Mouse (Mus musculus): ENCODE data around the gene Snn.
A peak's percentile ranks its signal among the peaks of the same experiment; 100 is the strongest.

Gene Snn

DNA sequence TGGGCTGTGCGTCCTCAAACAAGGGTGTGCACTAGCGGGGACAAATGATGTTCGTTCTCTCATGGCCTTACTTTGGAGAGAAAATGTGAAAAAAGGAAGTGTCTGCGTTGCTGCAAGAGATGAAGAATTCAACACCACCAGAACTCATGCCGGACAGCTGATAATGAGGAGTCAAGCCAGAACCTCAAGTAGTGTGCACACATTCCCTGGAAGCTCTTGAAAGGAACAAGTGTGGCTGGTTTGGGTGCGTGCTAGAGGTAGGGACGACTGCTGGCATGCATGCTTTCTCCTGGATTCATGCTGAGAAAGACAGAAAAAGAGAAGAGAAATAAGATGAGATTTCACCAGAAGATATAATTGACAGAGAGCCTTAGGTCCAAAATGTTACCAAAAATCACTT, 13.6 kb upstream of the Snn start:
- DNase-seq (ENCODE audit: low spot score) = no peak

DNA sequence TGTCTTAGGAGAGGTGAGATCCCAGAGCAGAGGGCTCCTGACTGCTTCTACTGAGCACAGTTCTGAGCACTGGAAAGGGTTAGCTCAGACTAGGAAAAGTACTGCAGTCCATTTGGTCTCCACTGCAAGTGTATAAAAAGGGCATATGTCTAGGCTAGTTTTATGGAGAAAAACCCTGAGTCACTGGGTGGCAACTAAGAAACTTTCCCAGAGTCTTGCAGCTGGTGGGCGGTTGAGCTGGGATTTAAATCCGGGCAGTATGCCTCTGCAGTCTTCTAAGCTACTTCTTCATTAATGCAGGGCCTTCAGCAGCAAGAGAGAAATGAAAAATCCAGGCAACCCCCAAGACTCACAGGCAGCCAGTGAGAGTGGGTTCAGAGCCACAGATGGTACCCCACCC, 10.5 kb upstream of the Snn start:
- no peak for DNase-seq (ENCODE audit: low spot score)

DNA sequence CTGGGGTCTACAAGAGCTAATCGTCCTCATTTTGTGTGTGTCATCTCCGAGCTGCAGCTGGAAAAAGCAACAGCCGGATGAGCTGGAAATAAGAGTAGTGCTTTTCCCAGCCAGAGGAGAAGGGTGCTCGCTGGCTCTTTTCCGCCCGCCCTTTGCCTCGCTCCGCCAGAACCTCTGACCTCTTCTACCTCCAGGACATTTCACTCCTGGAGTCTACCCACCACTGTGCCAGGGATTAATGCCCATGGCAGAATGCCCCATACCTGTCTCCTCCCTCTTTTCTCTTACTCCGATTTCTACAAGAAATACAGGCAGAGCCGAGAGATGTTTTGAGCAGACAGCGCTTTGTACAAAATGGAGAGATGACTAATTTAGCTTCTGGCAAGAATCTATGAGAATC, 9.6 kb upstream of the Snn start:
- no peak for DNase-seq (ENCODE audit: low spot score)

DNA sequence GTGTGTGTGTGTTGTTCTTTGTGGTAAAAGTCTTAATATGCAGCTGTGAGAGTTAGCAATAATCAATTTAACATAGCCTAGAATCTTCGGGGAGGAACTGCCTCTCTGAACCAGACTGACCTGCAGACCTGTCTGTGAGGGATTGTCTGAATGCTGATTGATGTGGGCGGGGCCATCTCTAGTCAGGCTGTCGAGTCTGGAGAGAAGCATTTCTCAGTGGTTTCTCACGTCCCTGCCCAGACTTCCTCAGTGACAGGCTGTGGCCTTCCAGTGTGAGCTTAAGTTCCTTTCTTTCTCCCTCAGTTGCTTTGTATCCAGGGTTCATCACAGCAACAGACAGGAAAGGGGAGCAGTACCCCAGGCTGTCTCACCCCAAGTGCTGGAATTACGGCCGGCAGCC, 6.3 kb upstream of the Snn start:
- no peak for DNase-seq (ENCODE audit: low spot score)

DNA sequence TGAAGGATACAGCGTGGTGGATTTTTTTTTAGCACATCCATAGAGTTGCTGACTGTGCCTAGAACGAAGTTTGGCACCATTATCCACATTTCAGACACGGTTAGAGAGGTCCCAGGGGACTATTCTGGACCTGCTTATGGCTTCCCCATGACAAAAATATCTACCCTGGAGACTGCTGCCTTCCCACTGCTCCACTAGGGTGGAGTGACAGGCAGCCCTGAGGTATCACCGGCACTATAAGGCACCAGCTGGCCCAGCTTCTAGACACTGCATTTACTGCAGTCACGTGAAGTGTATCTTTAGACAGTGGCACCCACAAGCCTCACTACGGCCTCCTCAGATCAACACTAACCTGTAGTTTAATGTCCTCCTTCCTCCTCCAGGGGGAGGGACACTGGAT, 5.9 kb upstream of the Snn start:
- DNase-seq (ENCODE audit: low spot score) = no peak

DNA sequence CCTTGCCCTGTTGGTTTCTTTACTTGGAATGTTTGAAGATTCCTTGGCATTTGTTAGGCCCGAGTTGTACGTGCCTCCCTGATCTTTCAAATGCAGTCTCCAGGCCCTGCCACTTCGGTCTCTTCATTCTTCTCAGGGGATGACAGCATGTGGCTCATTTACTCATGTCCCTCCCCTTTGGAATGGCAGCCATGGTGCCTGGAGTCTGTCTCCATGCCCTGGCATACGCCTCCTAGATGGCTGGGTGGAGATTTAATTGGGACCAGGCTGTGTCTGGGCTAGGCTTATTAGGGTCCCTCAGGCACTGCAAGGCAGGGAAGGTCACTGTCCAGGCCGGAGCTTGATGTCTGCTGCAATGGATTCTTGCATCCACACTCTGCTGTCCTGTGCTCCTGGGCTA, 4.8 kb upstream of the Snn start:
- no peak for DNase-seq (ENCODE audit: low spot score)

DNA sequence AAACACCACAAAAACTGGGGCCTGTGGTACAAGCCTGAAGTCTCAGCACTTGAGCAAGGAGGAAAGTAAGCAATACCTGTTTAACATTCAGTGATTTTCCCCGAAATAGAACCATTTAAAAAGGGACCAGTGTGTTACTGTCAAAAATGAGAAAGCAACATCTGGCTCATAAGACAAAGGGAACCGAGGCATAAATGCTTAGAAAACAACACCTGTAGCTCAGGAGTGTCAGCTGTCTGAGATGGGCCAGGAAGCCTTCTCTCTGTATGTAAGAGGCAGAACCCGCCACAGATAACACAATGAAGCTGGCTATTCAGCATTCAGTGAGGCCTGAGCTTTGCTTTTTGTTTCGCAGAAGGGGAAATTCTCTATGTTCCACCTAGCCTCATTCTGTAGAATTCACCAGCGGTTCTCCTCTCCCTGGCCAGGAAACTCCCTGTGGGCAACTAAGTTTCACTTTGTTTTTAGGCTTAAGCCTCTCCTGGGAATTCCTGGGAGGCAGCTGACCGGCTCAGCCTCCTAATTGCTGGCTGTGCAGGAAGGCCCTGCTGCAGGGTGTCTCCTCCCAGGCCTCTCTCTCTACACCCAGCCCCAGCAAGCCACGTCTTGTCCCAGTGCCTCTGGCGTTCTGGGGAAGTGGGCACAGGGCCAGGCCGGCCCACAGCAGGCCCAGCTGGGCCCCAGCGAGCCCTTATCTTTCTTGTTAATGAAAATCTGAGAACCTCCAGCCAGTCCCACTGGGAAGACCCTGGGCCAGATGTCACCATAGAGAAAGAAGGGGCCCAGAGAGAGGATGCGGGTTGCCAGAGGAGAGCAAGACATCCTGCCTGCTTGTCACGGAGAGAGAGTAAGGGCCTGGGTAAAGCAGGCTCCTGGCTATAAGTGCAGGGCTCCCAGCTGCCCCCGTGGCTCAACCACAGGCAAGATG, 2.3 kb downstream of the Snn start:
- DNase-seq (ENCODE audit: low spot score) = no peak

DNA sequence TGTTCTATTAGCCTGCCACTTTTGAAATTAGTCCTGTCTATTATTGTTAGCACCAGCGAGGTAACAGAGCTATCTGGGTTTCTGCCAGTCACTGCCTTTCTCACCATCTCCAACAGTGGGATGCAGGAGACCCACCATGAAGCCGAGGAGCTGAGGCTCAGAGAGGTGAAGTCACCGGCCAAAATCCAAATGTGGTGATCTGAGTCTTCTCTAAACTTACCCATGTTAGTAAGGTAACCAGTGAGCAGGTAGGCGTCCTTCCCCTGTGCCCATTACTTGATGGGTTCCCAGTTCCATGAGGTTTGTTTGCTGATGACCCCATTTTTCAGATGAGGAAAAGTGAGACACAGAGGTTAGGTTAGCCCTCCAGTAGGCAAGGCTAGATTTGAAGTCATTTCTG, 3.6 kb downstream of the Snn start:
- DNase-seq (ENCODE audit: low spot score) = no peak

DNA sequence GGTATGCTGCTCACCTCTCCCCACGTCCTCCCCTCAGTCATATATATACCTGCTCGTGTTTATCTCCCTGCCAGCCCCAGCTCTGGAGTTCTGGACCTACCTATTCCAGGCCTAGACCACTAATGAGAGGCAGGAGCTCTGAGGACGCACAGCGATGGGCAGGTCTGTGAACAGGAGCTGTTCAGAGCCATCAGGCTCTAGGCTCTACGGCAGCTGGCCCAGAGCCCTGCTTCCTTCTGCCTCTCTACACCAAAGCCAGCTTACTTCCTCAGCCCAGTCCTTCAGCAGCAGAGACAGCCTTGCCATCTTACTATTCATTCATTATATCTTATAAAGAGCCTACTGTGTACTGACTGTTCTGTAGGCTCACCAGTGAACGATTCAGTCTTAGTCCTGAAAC, 4.0 kb downstream of the Snn start:
- no peak for DNase-seq (ENCODE audit: low spot score)

DNA sequence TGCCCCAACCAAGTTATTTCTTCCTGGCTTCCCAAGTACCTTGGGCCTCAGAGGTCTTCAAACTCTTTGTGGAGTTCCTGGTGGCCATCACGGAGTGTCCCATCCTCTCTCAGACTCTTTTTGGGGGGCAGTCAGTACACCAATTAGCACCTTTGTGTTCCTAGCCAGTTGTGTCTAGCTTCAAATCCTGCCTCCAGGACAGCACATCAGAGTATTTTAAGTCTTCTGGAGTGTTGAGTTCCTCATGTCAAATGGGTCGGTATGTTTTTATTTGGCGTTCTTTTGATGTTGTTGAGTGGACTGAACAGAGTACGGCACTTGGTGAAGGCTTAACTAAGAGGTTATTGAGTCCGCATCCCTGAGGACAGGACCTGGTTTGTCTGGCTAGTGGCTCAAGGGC, 4.7 kb downstream of the Snn start:
- no peak for DNase-seq (ENCODE audit: low spot score)

DNA sequence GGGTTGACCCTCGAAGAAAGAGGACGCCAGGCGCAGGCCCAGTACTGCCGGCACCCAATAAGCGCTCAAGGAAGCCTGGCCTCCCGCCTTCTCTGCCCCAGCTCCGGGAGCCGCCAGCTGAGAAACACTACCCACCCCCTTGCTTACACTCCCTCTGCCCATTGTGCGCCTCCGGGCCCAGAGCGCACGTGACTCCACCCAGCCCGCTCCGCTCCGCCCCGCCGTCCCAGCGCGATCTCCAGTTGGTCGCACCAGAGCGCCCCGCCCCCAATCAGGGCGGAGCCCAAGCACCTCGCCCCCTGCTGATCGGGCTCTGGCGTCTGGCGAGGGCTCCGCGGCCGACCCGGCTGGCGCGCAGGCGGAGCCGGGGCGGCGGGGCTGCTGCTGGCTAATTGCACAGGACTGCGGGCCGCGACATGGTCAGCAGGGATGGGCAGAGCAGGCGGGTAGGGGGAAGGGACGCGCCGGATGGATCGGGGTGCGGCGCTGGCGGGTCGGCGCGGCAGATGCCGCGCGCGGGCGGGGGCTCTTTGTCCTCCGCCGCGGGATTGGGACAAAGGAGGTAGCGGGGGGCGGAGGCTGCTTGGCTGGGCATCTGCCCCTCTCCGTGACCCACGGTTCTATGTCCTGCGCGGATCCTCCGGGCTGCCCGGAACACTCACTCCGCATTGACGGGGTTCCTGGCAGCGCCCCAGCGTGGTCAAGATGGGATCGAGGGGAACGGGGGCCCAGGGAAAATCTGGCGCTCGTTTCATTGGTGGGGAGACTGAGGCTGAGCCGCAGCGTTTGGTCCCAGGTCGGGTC, 5.5 kb downstream of the Snn start, which contains the start of gene Litaf:
Gene Litaf (minus strand): TSS at position 129 of the 804 bp plus-strand sequence.
- peak; percentile 88 for DNase-seq (ENCODE audit: low spot score)

DNA sequence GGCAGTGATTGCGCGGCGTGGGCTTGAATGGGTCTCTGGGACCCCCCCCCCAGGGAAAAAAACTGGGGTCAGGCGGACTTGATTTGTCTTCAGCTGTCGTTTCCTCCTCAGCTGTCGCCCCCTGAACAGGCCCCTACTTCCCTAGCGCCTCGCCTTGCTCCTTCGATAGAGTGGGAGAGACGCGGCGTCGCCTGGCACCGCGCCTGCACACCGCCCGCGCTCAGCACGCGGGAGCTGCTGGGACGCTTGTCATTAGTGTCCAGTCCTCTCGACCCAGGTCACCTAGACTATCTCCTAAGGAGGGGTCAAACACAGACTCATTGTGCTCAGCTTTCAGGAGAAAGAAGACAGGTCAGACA, 6.1 kb downstream of the Snn start:
- DNase-seq (ENCODE audit: low spot score) = no peak

DNA sequence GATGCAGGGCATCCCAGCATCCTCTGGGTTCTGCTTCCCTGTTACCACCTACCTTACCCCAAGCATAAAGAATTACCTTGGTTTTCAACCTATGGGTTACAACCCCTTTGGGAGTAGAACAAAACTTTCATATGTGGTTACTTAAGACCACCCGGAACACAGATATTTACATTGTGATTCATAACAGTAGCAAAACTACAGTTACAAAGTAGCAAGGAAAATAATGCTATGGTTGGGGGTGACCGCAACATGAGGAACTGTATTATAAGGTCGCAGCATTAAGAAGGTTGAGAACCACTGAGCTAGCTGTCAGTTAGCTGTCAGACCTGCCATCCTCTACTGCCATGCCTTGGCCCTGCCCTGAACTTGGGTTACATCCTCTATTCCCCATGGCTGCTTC, 7.9 kb downstream of the Snn start:
- DNase-seq (ENCODE audit: low spot score) = no peak

DNA sequence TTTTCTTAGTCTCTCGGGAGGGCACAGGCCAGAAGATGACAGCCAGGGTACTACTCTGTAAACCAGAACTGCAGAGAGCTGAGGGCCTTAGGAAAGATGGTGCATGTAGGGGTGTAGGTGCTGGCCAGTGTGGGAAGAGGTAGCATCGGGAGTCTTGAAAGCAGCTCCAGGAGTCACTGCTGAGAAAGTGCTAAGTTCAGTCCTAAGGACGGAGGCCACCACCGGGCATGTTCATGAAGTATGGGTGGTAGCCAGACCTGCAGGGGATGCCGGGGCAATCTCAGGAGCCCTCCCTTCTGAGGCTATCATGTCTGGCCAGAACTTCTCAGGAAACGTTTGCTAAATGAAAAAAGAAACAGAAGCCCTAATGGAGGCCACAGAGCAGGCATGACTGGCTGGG, 8.5 kb downstream of the Snn start:
- no peak for DNase-seq (ENCODE audit: low spot score)

DNA sequence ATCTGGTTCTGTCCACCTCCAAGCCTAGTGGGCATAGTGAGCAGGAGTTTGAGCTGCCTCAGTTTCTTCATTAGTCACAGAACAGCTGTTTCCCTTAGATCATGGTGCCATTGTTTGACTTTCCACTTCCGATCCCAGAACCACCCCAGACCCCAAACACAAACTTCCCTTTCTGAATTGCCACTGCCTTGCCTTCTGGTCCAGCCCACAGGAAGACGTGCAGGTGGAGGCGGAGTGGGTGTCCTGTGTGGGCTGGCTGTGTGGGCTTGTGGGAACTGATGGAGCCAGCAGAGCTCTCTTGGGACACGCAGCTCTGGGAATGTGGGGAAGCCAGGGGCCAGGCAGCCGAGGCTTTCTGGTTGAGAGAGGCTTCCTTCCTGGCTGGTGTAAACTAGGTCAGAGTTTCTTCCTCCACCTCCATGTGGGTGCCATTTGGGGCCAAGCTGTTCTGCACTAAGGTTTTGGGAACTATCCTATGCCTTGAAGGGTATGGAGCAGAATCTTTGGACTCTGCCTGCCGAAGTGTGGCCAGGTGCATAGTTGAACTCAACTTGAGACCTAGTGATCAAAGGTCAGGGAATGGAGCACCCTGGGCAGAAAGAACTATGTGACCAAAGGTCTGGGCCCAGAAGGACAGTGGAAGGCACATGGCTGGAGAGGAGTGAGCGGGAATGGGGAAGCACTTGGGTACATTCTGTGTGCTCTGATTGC, 9.1 kb downstream of the Snn start:
- DNase-seq (ENCODE audit: low spot score) = no peak

DNA sequence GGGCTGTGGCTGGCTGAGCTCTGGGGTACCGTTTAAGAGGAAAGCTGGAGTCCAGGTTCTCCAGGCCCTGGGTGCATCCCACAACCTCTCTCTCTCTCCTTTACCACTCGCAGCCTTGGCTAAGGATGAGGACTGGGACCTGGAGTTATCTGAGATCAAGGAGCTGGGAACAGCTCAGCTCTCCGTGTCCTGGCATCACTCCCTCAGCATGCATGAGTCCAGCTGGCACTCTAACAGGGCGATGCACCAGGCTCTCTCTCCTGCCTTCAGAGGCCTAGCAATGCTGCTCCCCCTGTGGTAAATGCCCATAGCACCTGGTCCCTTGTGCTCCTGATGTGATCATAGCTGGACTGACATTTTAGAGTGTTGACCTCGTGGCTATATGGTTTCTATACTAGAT, 10.4 kb downstream of the Snn start:
- DNase-seq (ENCODE audit: low spot score) = no peak

DNA sequence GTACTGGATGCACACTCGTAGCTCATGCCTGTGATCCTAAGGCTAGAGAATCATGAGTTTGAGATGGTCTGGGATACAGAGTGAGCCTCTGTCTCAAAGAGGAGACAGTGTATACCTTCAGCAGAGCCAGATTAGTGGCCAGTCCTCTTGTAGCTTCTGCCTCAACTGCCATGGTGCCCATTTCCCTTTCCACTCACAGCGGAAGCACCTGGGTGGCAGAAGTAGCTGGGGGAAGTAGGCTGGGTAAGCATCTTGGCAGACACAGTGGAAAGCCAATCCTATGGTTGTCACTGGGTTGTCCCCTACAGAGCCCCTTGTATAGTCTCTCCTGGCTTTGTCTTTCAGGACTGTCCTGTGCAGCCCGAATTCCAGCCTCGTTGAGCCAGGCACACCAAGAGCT, 11.1 kb downstream of the Snn start:
- DNase-seq (ENCODE audit: low spot score) = no peak

DNA sequence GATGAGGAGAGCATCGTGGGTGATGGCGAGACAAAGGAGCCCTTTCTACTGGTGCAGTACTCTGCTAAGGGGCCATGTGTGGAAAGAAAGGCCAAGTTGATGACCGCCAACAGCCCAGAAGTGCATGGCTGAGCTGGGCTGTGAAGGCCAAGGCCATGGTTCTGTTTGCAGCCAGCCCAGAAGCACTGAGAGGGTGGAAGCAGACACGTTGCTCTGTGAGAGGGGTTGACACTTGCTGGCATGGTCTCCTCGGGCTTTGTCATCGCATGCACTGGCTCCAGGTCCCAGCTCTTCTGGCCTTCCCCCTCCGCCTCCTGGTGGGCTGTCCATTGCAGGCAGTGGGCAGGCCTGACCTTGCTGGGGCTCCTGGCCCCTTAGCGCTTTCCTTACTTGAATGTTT, 11.7 kb downstream of the Snn start:
- no peak for DNase-seq (ENCODE audit: low spot score)

DNA sequence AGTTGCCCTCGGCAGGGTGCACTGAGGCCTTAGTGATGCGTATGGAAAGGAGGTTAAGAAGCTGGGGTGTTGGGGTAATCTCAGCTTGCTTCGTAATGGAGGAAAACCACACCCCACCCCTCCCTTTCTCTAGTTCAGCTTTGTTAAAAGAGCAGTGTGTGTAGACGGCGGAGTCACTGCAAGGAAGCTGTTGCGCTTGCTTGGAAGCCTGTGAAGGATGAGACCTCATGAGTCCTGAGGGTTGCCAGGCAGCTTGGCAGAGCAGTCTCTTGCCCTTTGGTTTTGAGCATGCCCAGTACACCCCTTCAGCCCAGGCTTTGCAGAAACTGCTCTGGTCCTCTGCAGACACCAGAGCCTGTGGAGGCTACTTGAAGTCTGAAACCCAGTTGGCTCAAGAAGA, 12.3 kb downstream of the Snn start:
- DNase-seq (ENCODE audit: low spot score) = no peak

DNA sequence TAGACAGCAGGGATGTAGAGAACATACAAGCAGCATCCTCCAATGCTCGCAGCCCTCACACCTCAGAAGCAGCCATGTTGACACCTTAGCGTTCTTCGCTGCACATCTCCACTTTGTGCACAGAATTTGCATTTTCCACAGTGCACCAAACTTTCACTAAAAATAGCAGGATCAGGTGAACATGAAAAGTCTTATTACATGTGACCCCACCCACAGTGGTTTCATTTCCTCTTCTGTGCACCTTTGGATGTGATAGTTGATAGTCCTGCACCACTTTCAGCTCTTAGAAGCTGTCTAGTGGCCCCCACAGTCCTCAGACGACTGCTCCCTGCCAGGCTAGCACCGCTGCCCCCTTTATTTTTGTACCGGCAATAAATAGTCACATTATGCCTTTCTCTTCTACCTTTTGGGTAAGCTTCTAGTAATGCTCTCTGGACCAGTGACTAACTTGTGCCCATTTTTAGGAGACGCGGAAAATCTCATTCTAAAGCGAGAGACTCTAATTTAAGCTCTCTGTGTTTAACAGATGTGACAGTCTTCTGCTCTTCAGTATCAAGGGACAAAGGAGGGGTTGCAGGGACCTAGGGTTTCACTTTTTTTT, 17.0 kb downstream of the Snn start:
- no peak for DNase-seq (ENCODE audit: low spot score)

DNA sequence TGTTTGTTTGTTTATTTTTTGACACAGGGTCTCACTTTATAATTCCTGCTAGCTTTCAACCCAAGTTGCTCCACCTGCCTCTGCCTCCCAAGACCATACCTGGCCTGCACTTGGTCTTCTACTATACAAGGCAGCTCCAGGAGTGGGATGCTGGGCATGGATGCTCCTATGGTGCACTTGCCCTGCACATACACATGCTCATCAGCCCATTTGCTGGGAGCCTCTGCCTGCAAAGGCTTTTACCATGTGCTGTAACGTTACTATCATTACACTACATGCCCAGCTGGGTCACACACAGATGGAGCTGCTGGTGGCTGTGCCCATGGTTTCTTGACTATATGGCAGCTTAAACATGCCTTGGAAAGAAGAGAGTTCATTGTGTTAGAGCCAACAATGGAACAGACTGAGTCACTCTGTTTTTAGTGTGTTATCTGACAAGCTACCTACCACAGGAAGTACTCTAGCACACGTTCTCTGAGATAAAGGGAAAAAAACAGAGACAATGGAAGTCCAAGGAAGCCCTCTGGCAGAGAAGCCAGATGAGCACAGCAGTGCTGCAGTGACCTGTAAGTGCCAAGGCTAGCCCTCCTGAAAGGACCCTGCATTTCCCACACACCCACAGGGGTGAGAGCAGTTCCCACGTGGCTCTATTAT, 17.6 kb downstream of the Snn start:
- DNase-seq (ENCODE audit: low spot score) = no peak

DNA sequence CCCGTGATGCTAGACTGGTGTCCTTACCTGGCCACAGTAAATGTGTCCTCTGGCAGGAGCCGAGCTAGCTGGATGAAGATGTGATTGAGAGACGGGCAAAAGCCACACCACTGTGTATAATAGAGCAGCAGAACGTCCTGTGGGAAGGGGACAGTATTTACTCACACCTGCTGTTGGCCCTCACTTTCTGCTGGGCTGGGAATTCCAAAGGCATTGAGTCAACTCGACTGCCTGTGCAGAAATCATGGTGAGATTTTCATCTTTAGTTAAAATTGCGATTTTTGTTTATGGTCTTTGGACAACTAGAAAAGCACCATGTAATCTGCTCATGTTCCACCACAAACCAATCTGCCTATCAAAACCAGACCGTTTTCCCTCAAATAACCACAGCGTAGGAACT, 23.4 kb downstream of the Snn start:
- no peak for DNase-seq (ENCODE audit: low spot score)

All from c-Kit-positive CD71-positive TER-119-positive erythroid progenitor cells, embryonic 14.5 days (primary cell).